Mouse (Mus musculus): ENCODE results near the gene Gm11027.

DNA sequence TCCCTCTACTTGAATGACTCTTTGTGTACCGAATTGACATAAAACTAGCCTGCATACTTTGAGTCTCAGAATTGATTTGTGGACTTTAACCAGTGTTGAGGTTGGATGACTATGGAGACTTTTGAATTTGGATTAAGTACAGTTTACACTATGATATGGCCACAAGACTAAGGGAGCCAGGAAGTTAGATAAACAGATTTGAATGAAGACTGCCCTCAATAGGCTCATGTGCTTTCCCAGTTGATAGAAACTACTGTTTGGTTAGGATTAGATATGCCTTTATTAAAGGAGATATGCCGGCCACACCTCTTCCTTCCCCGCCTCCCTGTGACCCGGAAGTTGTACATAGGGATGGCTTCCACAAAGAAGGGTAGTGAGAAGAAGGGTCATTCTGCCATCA lies 445 bp downstream of the Gm11027 start:
- no peak for TF ChIP-seq POLR2A (IDR thresholded peaks at IDR 0.05; ENCODE audit: control insufficient read depth, low read depth, low read length)
- TF ChIP-seq CTCF (IDR thresholded peaks at IDR 0.05; ENCODE audit: control insufficient read depth, insufficient read depth, insufficient replicate concordance, low read depth, low read length), result no peak
